Mouse (Mus musculus) urinary bladder, postnatal 36 days (tissue): ENCODE results near the gene Nek9.

Experiments
- DNase-seq, 2 experiments: peaks; one replicate each; pipeline ENCODE4 v3.0.0; 2022; ENCODE audit warnings: low spot score in 2 of 2, mixed read lengths in 1 of 2

Gene Nek9

GRCm38 (mm10) chr12:85347196-85347595, 8.0 kb upstream of the Nek9 start:
- no peak for DNase-seq

DNA sequence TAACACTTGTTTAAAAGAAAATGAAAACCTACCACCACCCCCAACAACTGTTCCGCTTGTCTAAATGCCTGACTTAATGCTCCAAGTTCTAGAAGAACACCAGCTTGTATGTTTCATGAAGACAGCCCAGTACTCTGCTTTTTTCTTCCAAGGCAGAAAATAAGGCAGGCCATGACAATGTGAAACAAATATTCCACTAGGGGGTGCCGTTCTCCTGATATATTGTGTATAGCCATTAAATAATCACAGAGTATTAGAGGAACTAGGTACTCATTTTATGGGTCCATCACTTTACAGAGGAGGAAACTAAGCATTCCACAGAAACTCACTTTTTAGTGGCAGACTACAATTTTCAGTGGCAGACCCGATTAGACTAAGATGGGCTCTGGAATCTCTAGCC, 7.2 kb upstream of the Nek9 start:
- DNase-seq: no peak

DNA sequence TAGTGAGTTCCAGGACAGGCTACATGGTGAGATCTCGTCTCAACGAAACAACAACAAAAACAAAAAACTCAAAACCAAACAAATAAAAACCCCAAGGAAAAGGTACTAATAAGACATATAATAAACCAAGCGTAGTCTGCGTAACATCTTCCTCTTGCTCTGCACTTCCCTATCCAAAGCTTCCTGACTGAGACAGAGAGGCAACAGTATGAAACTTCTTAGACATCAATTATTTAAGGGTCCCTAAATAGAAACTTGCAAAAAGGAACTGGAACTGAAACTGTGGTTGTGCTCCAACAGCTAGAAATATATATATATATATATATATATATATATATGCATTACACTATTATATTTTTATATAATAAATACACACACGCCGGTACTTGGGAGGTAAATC, 6.4 kb upstream of the Nek9 start:
- no peak for DNase-seq

- no peak for DNase-seq
Measured at GRCm38 (mm10) chr12:85344252-85344651, 5.1 kb upstream of the Nek9 start.

- DNase-seq: no peak
Measured at GRCm38 (mm10) chr12:85342310-85342709, 3.1 kb upstream of the Nek9 start.

GRCm38 (mm10) chr12:85341131-85341530, 2.0 kb upstream of the Nek9 start:
- DNase-seq: no peak

GRCm38 (mm10) chr12:85339947-85340346, 785 bp upstream of the Nek9 start:
- no peak for DNase-seq

DNA sequence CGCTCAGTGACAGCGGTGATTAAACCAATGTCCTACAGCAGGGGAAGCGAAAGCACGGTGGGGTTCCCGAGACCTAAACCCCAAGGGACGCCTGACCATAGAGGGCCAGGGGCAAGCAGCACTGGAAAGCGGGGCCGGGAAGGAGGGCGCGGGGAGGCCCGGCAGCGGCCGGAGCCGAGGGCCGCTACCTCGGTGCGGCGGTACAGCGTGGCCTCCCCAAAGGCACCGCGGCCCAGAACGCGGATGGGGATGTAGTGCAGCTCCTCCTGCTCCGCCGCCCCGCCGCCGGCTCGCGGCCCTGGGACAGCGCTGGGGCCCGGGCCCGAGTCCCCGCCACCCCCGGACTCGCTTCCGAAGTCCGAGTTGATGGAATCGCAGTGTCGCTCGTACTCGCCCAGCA, 347 bp downstream of the Nek9 start:
- no peak for DNase-seq

- no peak for DNase-seq
Measured at GRCm38 (mm10) chr12:85337567-85338311, 1.4 kb downstream of the Nek9 start.

DNA sequence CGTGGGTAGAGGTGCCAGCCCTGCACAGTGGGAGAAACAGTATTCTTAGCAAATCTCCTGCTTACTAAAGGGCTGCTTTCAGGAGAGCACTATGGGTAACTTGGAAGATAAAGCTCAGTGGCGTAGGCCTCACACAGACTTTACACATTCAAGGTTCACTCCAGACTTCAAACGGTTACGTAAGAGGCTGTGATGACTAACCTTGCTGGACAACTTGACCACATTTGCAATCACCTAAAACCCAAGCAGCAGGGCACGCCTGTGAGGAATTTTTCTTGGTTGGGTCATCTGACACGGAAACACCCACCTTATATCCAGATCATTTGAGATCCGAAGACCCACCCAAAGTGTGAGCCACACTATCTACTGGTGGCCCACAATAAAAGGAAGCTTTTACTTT, 9.0 kb downstream of the Nek9 start:
- DNase-seq: no peak

DNA sequence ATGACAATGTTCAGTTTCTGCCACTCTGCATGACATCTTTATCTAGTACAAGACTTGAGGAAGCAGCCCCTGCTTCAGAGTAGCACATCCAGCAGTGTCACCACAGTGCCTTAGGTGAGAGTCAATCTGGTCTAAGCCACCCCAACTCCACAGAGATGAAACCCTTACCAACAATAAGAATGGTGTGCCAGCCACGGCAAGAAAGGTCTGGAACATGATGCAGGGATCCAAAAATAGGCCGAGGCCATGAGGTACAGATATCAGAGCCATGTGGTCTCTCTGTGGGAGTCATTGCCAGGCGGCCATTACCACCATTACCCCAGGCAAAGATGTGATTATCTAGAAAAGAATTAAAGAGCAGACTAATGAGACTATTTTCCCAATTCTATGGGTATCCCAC, 30.5 kb downstream of the Nek9 start:
- DNase-seq: no peak

DNA sequence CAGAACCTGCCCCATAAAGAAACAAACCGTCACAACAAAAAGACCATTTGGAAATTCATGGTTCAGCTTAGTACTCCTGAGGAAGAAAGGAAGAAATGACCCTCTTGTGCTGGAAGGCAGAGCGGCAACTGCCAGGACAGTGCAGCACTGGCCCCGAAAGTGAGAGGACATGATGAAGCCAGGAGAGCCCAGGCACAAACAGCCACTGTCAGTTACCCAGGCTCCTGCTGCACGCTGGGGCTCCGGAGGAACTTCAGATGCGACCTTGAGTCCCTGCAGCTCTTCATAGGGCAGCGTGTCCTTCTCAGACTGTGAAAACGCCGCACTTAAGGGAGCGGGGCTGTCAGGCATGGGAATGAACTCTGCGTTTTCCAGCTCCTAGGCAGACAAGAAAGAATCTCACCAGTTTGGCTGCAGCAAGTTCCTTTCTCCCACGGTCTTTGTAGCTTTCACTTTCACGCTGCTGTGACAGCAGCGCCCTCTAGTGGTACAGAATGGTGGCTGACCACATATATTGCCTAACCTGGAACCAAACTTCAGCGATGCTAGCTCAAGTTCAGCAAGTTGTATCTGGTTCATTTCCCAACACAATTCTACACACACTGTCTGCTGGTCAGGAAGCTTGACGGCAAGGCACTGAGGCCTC, 33.8 kb downstream of the Nek9 start:
- DNase-seq: peak; percentile 81 to 83

GRCm38 (mm10) chr12:85304725-85305124, 34.4 kb downstream of the Nek9 start:
- DNase-seq: no peak

- DNase-seq: no peak
Measured at GRCm38 (mm10) chr12:85303256-85303655, 35.9 kb downstream of the Nek9 start.

DNA sequence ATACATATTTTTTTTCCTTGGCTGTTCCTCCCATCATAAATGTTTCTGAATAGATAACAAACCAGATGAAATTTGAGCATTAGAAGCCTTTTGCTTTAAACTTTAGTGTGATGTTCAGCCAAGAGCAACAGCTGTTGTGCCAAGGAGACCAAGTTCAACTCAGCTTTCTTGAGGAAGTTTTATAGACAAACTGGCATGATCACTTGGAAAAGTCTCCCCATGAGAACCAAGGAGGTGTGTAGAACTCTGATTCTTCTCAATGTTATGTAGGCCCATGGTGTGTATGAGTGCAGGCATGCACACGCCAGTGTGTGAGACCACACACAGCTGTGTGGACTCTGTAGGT, 40.4 kb downstream of the Nek9 start:
- no peak for DNase-seq

- DNase-seq: no peak
Measured at GRCm38 (mm10) chr12:85298127-85298834, 40.9 kb downstream of the Nek9 start.

GRCm38 (mm10) chr12:85297345-85297997, 41.7 kb downstream of the Nek9 start:
- DNase-seq: no peak

DNA sequence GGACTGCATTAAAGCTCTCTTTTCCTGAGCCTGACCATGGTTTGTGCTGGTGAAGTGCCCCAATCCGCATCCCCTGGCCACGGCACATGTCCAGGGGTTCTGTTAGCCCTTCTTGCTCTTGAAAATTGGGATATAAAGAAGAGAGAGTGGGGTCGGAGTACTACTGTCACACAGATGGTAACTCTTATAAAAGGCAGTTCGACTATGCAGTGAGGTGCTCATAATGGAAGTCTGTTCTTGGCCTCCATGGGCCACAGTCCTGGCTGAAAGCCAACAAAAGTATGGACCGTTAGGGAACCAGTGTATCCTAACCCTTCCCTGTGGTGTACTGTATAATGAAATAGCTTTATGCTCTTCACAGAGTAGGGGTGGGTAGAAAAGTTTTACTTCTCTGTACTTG, 42.2 kb downstream of the Nek9 start:
- DNase-seq: no peak

GRCm38 (mm10) chr12:85295506-85295905, 43.7 kb downstream of the Nek9 start:
- DNase-seq: no peak

DNA sequence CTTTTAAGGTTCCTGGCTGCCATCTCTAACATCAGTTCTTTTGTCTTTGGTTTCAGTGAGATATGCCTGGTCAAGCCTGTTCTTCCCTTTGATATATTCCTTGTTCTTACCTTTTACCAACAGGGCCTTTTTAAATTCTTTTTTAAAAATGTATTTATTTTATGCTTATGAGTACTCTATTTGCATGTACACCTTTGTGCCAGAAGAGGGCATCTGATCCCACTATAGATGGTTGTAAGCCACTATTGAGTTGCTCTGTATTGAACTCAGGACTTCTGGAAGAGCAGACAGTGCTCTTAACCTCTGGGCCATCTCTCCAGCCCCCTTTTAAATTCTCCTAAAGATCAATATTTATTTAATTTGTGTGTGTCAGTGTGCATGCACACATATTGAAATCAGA, 46.3 kb downstream of the Nek9 start:
- no peak for DNase-seq

DNA sequence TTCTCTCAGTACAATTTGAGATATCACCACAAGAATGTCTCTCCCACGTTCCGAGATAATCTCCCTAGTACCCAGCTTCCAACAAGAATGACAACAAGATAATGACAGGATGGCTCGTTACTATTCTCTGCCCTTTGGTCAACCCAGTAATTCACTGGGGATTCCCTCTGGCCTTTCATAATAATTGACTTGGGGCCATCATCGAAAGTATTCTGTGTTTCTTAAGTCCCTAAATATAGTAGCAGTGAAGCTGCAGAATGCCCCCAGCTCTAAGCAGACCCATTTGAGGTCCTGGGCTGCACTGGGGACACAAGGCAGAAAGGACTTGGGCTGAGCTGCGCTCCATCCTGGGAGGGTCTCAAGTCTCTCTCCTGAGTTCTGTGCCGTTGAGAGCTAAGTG, 46.9 kb downstream of the Nek9 start:
- DNase-seq: no peak

GRCm38 (mm10) chr12:85291541-85291940, 47.6 kb downstream of the Nek9 start:
- DNase-seq: no peak

DNA sequence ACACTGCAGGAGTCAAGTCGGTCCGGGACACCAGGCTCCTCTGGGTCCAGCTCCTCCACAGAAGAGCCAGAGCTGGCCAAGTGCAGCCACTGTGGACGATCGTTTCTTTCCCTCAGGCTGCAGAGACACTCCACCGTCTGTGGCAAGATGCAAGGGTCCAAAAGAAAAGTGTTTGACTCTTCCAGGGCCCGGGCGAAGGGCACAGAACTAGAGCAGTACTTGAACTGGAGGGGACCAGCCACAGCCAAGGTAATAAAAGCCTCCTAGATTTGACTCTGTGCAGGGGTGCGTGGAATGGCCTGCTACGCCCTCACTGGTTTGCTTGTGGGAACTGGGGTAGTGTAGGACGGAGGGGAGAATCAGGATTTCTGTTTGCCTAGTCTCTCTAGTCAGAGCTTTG, 48.5 kb downstream of the Nek9 start:
- DNase-seq: no peak
